In genomic region chr14:45304389-45304788, GRCm38 (mm10) we compare ENCODE assay signal across 30 mouse cellular contexts. TPM values are rescaled to one million over a fixed set of nuclear protein-coding genes. Genes with fewer than 3 reads are reported as not detected.
DNase-seq lines count a peak whose midpoint lies in the region; ATAC-seq and TF ChIP-seq lines count a peak whose summit lies in the region.
"Had no signal": no experiment of that assay in that cellular context is flagged by ENCODE, and none has a peak within 500 bp of the region (broad histone marks: within the 10 kb centered on the region; RNA-seq: fewer than 3 reads in every experiment).

No protein-coding gene starts in this region.

- H3K4me1 ChIP-seq in hindbrain, embryonic 11.5 days (replicated peaks; ENCODE audit: control insufficient read depth, insufficient read depth, low read length) = no peaks in the 10 kb centered on the region
- no peaks in the 10 kb centered on the region for H3K4me1 ChIP-seq in hindbrain, embryonic 10.5 days (replicated peaks)
- H3K4me1 ChIP-seq in neural tube, embryonic 12.5 days = no peaks in the 10 kb centered on the region
- H3K4me1 ChIP-seq: embryonic facial prominence, embryonic 13.5 days; hindbrain, embryonic 15.5 days; kidney, embryonic 15.5 days; limb, embryonic 12.5 days; stomach, embryonic 15.5 days had no signal

- H3K36me3 ChIP-seq in hindbrain, embryonic 11.5 days (ENCODE audit: control insufficient read depth, insufficient read depth, low read length) = no peaks in the 10 kb centered on the region
- peaks cover 30% of the 10 kb centered on the region for H3K36me3 ChIP-seq in hindbrain, embryonic 10.5 days
- peaks cover 17% of the 10 kb centered on the region for H3K36me3 ChIP-seq in neural tube, embryonic 12.5 days

- no peak overlapping the region for H3K27ac ChIP-seq in hindbrain, embryonic 11.5 days (ENCODE audit: low read depth, low read length)
- no peak overlapping the region for H3K27ac ChIP-seq in hindbrain, embryonic 10.5 days
- H3K27ac ChIP-seq in left cerebral cortex, adult 2 months = no peak overlapping the region
- H3K27ac ChIP-seq in neural tube, embryonic 12.5 days = no peak overlapping the region
- H3K27ac ChIP-seq: embryonic facial prominence, embryonic 13.5 days; forebrain, embryonic 12.5 days; hindbrain, embryonic 15.5 days; kidney, embryonic 15.5 days; limb, embryonic 12.5 days; liver, embryonic 12.5 days; stomach, embryonic 15.5 days had no signal

- H3K4me3 ChIP-seq in hindbrain, embryonic 11.5 days (ENCODE audit: low read depth, low read length) = no peak overlapping the region
- no peak overlapping the region for H3K4me3 ChIP-seq in hindbrain, embryonic 10.5 days
- H3K4me3 ChIP-seq in left cerebral cortex, adult 2 months = no peak overlapping the region
- no peak overlapping the region for H3K4me3 ChIP-seq in neural tube, embryonic 12.5 days
- H3K4me3 ChIP-seq: embryonic facial prominence, embryonic 13.5 days; erythroblast, embryonic 14.5 days; forebrain, embryonic 12.5 days; heart, embryonic 12.5 days; hindbrain, embryonic 15.5 days; kidney, embryonic 15.5 days; limb, embryonic 12.5 days; liver, embryonic 12.5 days; stomach, embryonic 15.5 days had no signal

- no peak overlapping the region for H3K9ac ChIP-seq in hindbrain, embryonic 11.5 days (ENCODE audit: low read depth, low read length)
- H3K9ac ChIP-seq in neural tube, embryonic 12.5 days = no peak overlapping the region
- H3K9ac ChIP-seq: embryonic facial prominence, embryonic 13.5 days; forebrain, embryonic 12.5 days; heart, embryonic 12.5 days; hindbrain, embryonic 15.5 days; kidney, embryonic 15.5 days; limb, embryonic 12.5 days; liver, embryonic 12.5 days; stomach, embryonic 15.5 days had no signal

- no peaks in the 10 kb centered on the region for H3K27me3 ChIP-seq in hindbrain, embryonic 11.5 days (ENCODE audit: control insufficient read depth, insufficient read depth, low read length)
- H3K27me3 ChIP-seq in hindbrain, embryonic 10.5 days (ENCODE audit: insufficient read depth, poor library complexity, severe bottlenecking) = no peaks in the 10 kb centered on the region
- no peaks in the 10 kb centered on the region for H3K27me3 ChIP-seq in neural tube, embryonic 12.5 days (replicated peaks)
- H3K27me3 ChIP-seq: embryonic facial prominence, embryonic 13.5 days; forebrain, embryonic 12.5 days; heart, embryonic 12.5 days; hindbrain, embryonic 15.5 days; kidney, embryonic 15.5 days; limb, embryonic 12.5 days; liver, embryonic 12.5 days; stomach, embryonic 15.5 days had no signal

- WGBS in hindbrain, embryonic 11.5 days = 62% methylated on average over 4 of the region's 4 CpGs
- 65% methylated on average over 4 of the region's 4 CpGs for WGBS in hindbrain, embryonic 10.5 days
- WGBS in neural tube, embryonic 12.5 days = 71% methylated on average over 4 of the region's 4 CpGs

- peak; percentile 71; the same call in 1 of the 2 replicates for ATAC-seq in hindbrain, embryonic 11.5 days (ENCODE audit: low FRiP score)
- peak; percentile 39 for ATAC-seq in neural tube, embryonic 12.5 days (ENCODE audit: low FRiP score, low read depth)
- ATAC-seq: liver, embryonic 12.5 days had no signal

- no peak for DNase-seq in hindbrain, embryonic 11.5 days (ENCODE audit: low spot score)
- no peak for DNase-seq in hindbrain, embryonic 10.5 days (ENCODE audit: low spot score)
- DNase-seq in left cerebral cortex, adult 2 months (ENCODE audit: extremely low spot score in 1 of 2, low spot score in 2 of 2) = no peak
- DNase-seq in left cerebral cortex, postnatal 4 days = no peak
- no peak for DNase-seq in neural tube, embryonic 10.5 days (ENCODE audit: extremely low spot score, low spot score)
- no peak for DNase-seq in cerebellum, postnatal 36 days
- no peak for DNase-seq in cerebellum, adult 18-20 months
- DNase-seq: adrenal gland, adult 2 months; cerebellum, adult 2 months; cerebellum, postnatal 25 days; embryo, embryonic 11 days; gastrocnemius, postnatal 14 days; heart, postnatal 10 days; kidney, adult 11 months; lung, adult 2 months; lung, postnatal 14 days; right cerebral cortex, adult 18-20 months; thymus, adult 18-20 months; thymus, postnatal 36 days had no signal

- peak; percentile 24 for TF ChIP-seq CTCF in left cerebral cortex, adult 2 months (IDR thresholded peaks at IDR 0.05)

- H3K9me3 ChIP-seq in hindbrain, embryonic 11.5 days (ENCODE audit: control insufficient read depth, low read length) = no peaks in the 10 kb centered on the region
- no peaks in the 10 kb centered on the region for H3K9me3 ChIP-seq in hindbrain, embryonic 10.5 days
- H3K9me3 ChIP-seq in neural tube, embryonic 12.5 days = no peaks in the 10 kb centered on the region
- H3K9me3 ChIP-seq: embryonic facial prominence, embryonic 13.5 days; forebrain, embryonic 12.5 days; G1E; heart, embryonic 12.5 days; hindbrain, embryonic 15.5 days; kidney, embryonic 15.5 days; limb, embryonic 12.5 days; liver, embryonic 12.5 days; stomach, embryonic 15.5 days had no signal

- intact Hi-C loops in left cerebral cortex, adult 2 months (cut with DNase I) = no loop called here
- intact Hi-C loops in left cerebral cortex, postnatal 4 days (cut with DNase I) = no loop called here

- H3K4me2 ChIP-seq in hindbrain, embryonic 11.5 days (replicated peaks; ENCODE audit: low read depth, low read length) = no peak overlapping the region
- H3K4me2 ChIP-seq in neural tube, embryonic 12.5 days (replicated peaks) = no peak overlapping the region
- H3K4me2 ChIP-seq: embryonic facial prominence, embryonic 13.5 days; forebrain, embryonic 12.5 days; heart, embryonic 12.5 days; hindbrain, embryonic 15.5 days; kidney, embryonic 15.5 days; limb, embryonic 12.5 days; liver, embryonic 12.5 days; stomach, embryonic 15.5 days had no signal

RNA-seq across cellular contexts. Expression of gene Ero1l, which starts 14.2 kb away (rescaled TPM):
- 32.2 and 33.9 TPM in 2 replicates for polyA plus RNA-seq in hindbrain, embryonic 11.5 days (2014; fragmentation: Nextera tagmentation; extraction: Ambion mirVana)
- polyA plus RNA-seq in hindbrain, embryonic 10.5 days (2016; fragmentation: Nextera tagmentation; extraction: Ambion mirVana) = 26.1 and 33.5 TPM in 2 replicates
- 10 to 100 TPM; 43.8 to 49.4 TPM for total RNA-seq in left cerebral cortex, adult 2 months (2021)
- 10 to 100 TPM; 22.0 to 22.5 TPM for total RNA-seq in left cerebral cortex, postnatal 4 days (2021)
- polyA plus RNA-seq in neural tube, embryonic 12.5 days (2016; fragmentation: Nextera tagmentation; extraction: Ambion mirVana) = 29.5 and 32.0 TPM in 2 replicates

RNA-seq across cellular contexts. Expression of gene Psmc6, which starts 25.2 kb away (rescaled TPM):
- 253 and 263 TPM in 2 replicates for polyA plus RNA-seq in hindbrain, embryonic 11.5 days (2014; fragmentation: Nextera tagmentation; extraction: Ambion mirVana)
- polyA plus RNA-seq in hindbrain, embryonic 10.5 days (2016; fragmentation: Nextera tagmentation; extraction: Ambion mirVana) = 168 and 199 TPM in 2 replicates
- 100 to 1,000 TPM in 1 of 2 experiments, 10 to 100 TPM in 1; 90.1 to 102 TPM for total RNA-seq in left cerebral cortex, adult 2 months (2021)
- total RNA-seq in left cerebral cortex, postnatal 4 days (2021) = 100 to 1,000 TPM; 118 to 132 TPM
- 202 and 219 TPM in 2 replicates for polyA plus RNA-seq in neural tube, embryonic 12.5 days (2016; fragmentation: Nextera tagmentation; extraction: Ambion mirVana)

RNA-seq across cellular contexts. Expression of gene Styx, which starts 46.5 kb away (rescaled TPM):
- polyA plus RNA-seq in hindbrain, embryonic 11.5 days (2014; fragmentation: Nextera tagmentation; extraction: Ambion mirVana) = 35.2 and 51.6 TPM in 2 replicates
- polyA plus RNA-seq in hindbrain, embryonic 10.5 days (2016; fragmentation: Nextera tagmentation; extraction: Ambion mirVana) = 30.6 and 39.2 TPM in 2 replicates
- 10 to 100 TPM; 11.0 to 14.3 TPM for total RNA-seq in left cerebral cortex, adult 2 months (2021)
- total RNA-seq in left cerebral cortex, postnatal 4 days (2021) = 10 to 100 TPM; 25.1 to 38.8 TPM
- 47.1 and 52.0 TPM in 2 replicates for polyA plus RNA-seq in neural tube, embryonic 12.5 days (2016; fragmentation: Nextera tagmentation; extraction: Ambion mirVana)
